Comparison of ENCODE assay signal across 8 mouse cellular contexts in genomic region chr6:49208297-49208930, GRCm38 (mm10). TPM values are rescaled to one million over a fixed set of nuclear protein-coding genes. Genes with fewer than 3 reads are reported as not detected.
DNase-seq lines count a peak whose midpoint lies in the region; ATAC-seq and TF ChIP-seq lines count a peak whose summit lies in the region.

No protein-coding gene starts in this region.

- H3K36me3 ChIP-seq in heart, embryonic 10.5 days, result peaks cover 38% of the 10 kb centered on the region
- peaks cover 52% of the 10 kb centered on the region for H3K36me3 ChIP-seq in E14TG2a.4 (ENCODE audit: insufficient read depth, low read length)
- peaks cover 14% of the 10 kb centered on the region for H3K36me3 ChIP-seq in heart, postnatal 0 days (replicated peaks; ENCODE audit: control insufficient read depth, insufficient read depth, low read length)
- H3K36me3 ChIP-seq in lung, postnatal 0 days (ENCODE audit: insufficient read depth, low read length), result no peaks in the 10 kb centered on the region

- intact Hi-C loops in left cerebral cortex, postnatal 4 days (cut with DNase I), result no loop called here

- DNase-seq in heart, embryonic 10.5 days (ENCODE audit: low spot score), result peak; percentile 77
- no peak for DNase-seq in heart, adult 9 months (ENCODE audit: low spot score in 2 of 2)
- peak; percentile 85 for DNase-seq in heart, postnatal 0 days (ENCODE audit: low spot score)
- peak; percentile 69 for DNase-seq in lung, postnatal 0 days (ENCODE audit: low spot score)
- DNase-seq in left cerebral cortex, postnatal 4 days, result no peak
- DNase-seq in urinary bladder, postnatal 10 days (ENCODE audit: low spot score), result no peak

- H3K9me3 ChIP-seq in heart, embryonic 10.5 days, result no peaks in the 10 kb centered on the region
- H3K9me3 ChIP-seq in E14TG2a.4 (ENCODE audit: low read length), result no peaks in the 10 kb centered on the region
- H3K9me3 ChIP-seq in heart, postnatal 0 days (replicated peaks; ENCODE audit: control insufficient read depth, low read length), result no peaks in the 10 kb centered on the region
- H3K9me3 ChIP-seq in lung, postnatal 0 days (ENCODE audit: low read length), result no peaks in the 10 kb centered on the region

- H3K9ac ChIP-seq in heart, postnatal 0 days (replicated peaks; ENCODE audit: low read depth, low read length), result no peak overlapping the region
- no peak overlapping the region for H3K9ac ChIP-seq in lung, postnatal 0 days (replicated peaks; ENCODE audit: low read depth)

- no peaks in the 10 kb centered on the region for H3K27me3 ChIP-seq in heart, embryonic 10.5 days (ENCODE audit: insufficient read depth, poor library complexity, severe bottlenecking)
- no peaks in the 10 kb centered on the region for H3K27me3 ChIP-seq in E14TG2a.4 (ENCODE audit: insufficient read depth, low read length)
- no peaks in the 10 kb centered on the region for H3K27me3 ChIP-seq in heart, postnatal 0 days (ENCODE audit: control insufficient read depth, insufficient read depth, low read length)
- H3K27me3 ChIP-seq in lung, postnatal 0 days (replicated peaks; ENCODE audit: insufficient read depth, low read length), result no peaks in the 10 kb centered on the region

- ATAC-seq in heart, postnatal 0 days (ENCODE audit: insufficient read depth, low read depth), result peak; percentile 81
- ATAC-seq in lung, postnatal 0 days, result peak; percentile 49; the same call in 1 of the 2 replicates
- ATAC-seq in megakaryocyte-erythroid progenitor cell, adult 5-6 weeks (replicated peaks; ENCODE audit: low FRiP score, low TSS enrichment, poor library complexity, severe bottlenecking), result no peak

- H3K4me3 ChIP-seq in heart, embryonic 10.5 days, result peak overlapping the region; percentile 37
- H3K4me3 ChIP-seq in E14TG2a.4 (replicated peaks; ENCODE audit: low read length), result peak overlapping the region; percentile 40
- peak overlapping the region; percentile 23 for H3K4me3 ChIP-seq in heart, postnatal 0 days (ENCODE audit: low read depth, low read length)
- H3K4me3 ChIP-seq in lung, postnatal 0 days (ENCODE audit: low read depth, low read length), result no peak overlapping the region; the same call in 1 of the 2 replicates

- 56% methylated on average over 8 of the region's 8 CpGs for WGBS in heart, embryonic 10.5 days
- WGBS in heart, postnatal 0 days, result 12% methylated on average over 8 of the region's 8 CpGs
- 37% methylated on average over 8 of the region's 8 CpGs for WGBS in lung, postnatal 0 days

- no peak for TF ChIP-seq EP300 in heart, postnatal 0 days (IDR thresholded peaks at IDR 0.05; ENCODE audit: low read depth)
- TF ChIP-seq EP300 in lung, postnatal 0 days (IDR thresholded peaks at IDR 0.05), result no peak

- peaks cover 49% of the 10 kb centered on the region for H3K4me1 ChIP-seq in heart, embryonic 10.5 days
- H3K4me1 ChIP-seq in E14TG2a.4 (replicated peaks; ENCODE audit: low read depth, low read length), result peaks cover 67% of the 10 kb centered on the region
- peaks cover 43% of the 10 kb centered on the region for H3K4me1 ChIP-seq in heart, postnatal 0 days (ENCODE audit: control insufficient read depth, insufficient read depth)
- H3K4me1 ChIP-seq in lung, postnatal 0 days (ENCODE audit: insufficient read depth, low read depth, low read length), result peaks cover 12% of the 10 kb centered on the region; the same call in 1 of the 2 replicates

- H3K27ac ChIP-seq in heart, embryonic 10.5 days, result peak overlapping the region; percentile 62
- peak overlapping the region; percentile 76 for H3K27ac ChIP-seq in heart, postnatal 0 days (ENCODE audit: low read depth)
- peak overlapping the region; percentile 64 for H3K27ac ChIP-seq in lung, postnatal 0 days (ENCODE audit: low read length)

- peak overlapping the region; percentile 60 for H3K4me2 ChIP-seq in heart, postnatal 0 days (ENCODE audit: low read depth, low read length)
- H3K4me2 ChIP-seq in lung, postnatal 0 days (replicated peaks; ENCODE audit: low read depth, low read length), result peak overlapping the region; percentile 18

- TF ChIP-seq CTCF in E14TG2a.4 (conservative IDR thresholded peaks at IDR 0.05; ENCODE audit: low read length), result no peak
- peak; percentile 81 for TF ChIP-seq CTCF in heart, postnatal 0 days (IDR thresholded peaks at IDR 0.05; ENCODE audit: low read depth)
- TF ChIP-seq CTCF in lung, postnatal 0 days (IDR thresholded peaks at IDR 0.05), result peak; percentile 72

RNA-seq across cellular contexts. Expression of gene Igf2bp3, which starts 6.3 kb away (rescaled TPM):
- polyA plus RNA-seq in heart, embryonic 10.5 days (2016; fragmentation: Nextera tagmentation; extraction: Ambion mirVana), result 80.6 and 96.1 TPM in 2 replicates
- total RNA-seq in heart, postnatal 0 days (2014; rRNA removed; ENCODE audit: low replicate concordance), result 9.4 and 21.5 TPM in 2 replicates
- 19.0 and 21.0 TPM in 2 replicates for polyA plus RNA-seq in heart, postnatal 0 days (2015; fragmentation: Nextera tagmentation; extraction: Ambion mirVana)
- 20.8 and 23.7 TPM in 2 replicates for polyA plus RNA-seq in lung, postnatal 0 days (2015; fragmentation: Nextera tagmentation; extraction: Ambion mirVana)
- total RNA-seq in left cerebral cortex, postnatal 4 days (2021), result 1 to 10 TPM; 5.0 to 6.5 TPM
- 0.17 TPM in 1 of 2 replicates, not detected in the other for total RNA-seq in megakaryocyte-erythroid progenitor cell, adult 5-6 weeks (2014; fragmentation: Nextera tagmentation)
- not detected in 2 replicates for total RNA-seq in megakaryocyte-erythroid progenitor cell, adult 5-6 weeks (2017)

RNA-seq across cellular contexts. Expression of gene Tra2a, which starts 55.4 kb away (rescaled TPM):
- 63.9 and 87.2 TPM in 2 replicates for polyA plus RNA-seq in heart, embryonic 10.5 days (2016; fragmentation: Nextera tagmentation; extraction: Ambion mirVana)
- 33.6 and 41.8 TPM in 2 replicates for total RNA-seq in heart, postnatal 0 days (2014; rRNA removed; ENCODE audit: low replicate concordance)
- 26.0 and 32.5 TPM in 2 replicates for polyA plus RNA-seq in heart, postnatal 0 days (2015; fragmentation: Nextera tagmentation; extraction: Ambion mirVana)
- polyA plus RNA-seq in lung, postnatal 0 days (2015; fragmentation: Nextera tagmentation; extraction: Ambion mirVana), result 45.3 and 72.6 TPM in 2 replicates
- 10 to 100 TPM; 91.9 to 94.1 TPM for total RNA-seq in left cerebral cortex, postnatal 4 days (2021)
- 160 and 198 TPM in 2 replicates for total RNA-seq in megakaryocyte-erythroid progenitor cell, adult 5-6 weeks (2014; fragmentation: Nextera tagmentation)
- 184 and 193 TPM in 2 replicates for total RNA-seq in megakaryocyte-erythroid progenitor cell, adult 5-6 weeks (2017)

Comparison
In these comparisons a context has a peak if more than half of its experiments do, and no peak if none do; other contexts are left out.
1. DNase-seq: peak in heart, embryonic 10.5 days (single experiment), heart, postnatal 0 days (single experiment) and lung, postnatal 0 days (single experiment); none in heart, adult 9 months (0 of 2), left cerebral cortex, postnatal 4 days (single experiment) and urinary bladder, postnatal 10 days (single experiment).
2. Peak in every context shown above with its lines, with median percentiles within 50 percentile points of each other: H3K27ac ChIP-seq.